Mouse (Mus musculus) intestine, embryonic 15.5 days (tissue): Measurements from ENCODE around the gene Cast. TPM values are rescaled to one million over a fixed set of nuclear protein-coding genes. Genes with fewer than 3 reads are reported as not detected.
A peak's percentile ranks its signal among the peaks of the same experiment; 100 is the strongest.

Experiments
- ATAC-seq: fragments of 200-750 bp; cut with Nextera tagmentation; 2 replicates; pipeline ENCODE4 v1.8.0; 2017; ENCODE audit warnings: moderate TSS enrichment, moderate library complexity
- H3K27ac ChIP-seq: fragments of 300-500 bp; sonication (generic); 2 replicates; pipeline ENCODE4 v1.5.1; 2015; ENCODE audit warnings: mild to moderate bottlenecking, inconsistent platforms
- H3K27me3 ChIP-seq: fragments of 300-500 bp; sonication (generic); replicated peaks from 2 replicates; pipeline ENCODE4 v1.6.1; 2015; ENCODE audit warnings: inconsistent platforms
- H3K36me3 ChIP-seq: fragments of 300-500 bp; sonication (generic); 2 replicates; pipeline ENCODE4 v1.6.1; 2015; ENCODE audit warnings: inconsistent platforms
- H3K4me1 ChIP-seq: fragments of 300-500 bp; sonication (generic); replicated peaks from 2 replicates; pipeline ENCODE4 v1.6.1; 2015; ENCODE audit warnings: inconsistent platforms
- H3K4me2 ChIP-seq: fragments of 300-500 bp; sonication (generic); replicated peaks from 2 replicates; pipeline ENCODE4 v1.6.1; 2015; ENCODE audit warnings: mild to moderate bottlenecking, inconsistent platforms
- H3K4me3 ChIP-seq: fragments of 300-500 bp; sonication (generic); replicated peaks from 2 replicates; pipeline ENCODE4 v1.5.1; 2015; ENCODE audit warnings: inconsistent platforms
- H3K9ac ChIP-seq: fragments of 300-500 bp; sonication (generic); 2 replicates; pipeline ENCODE4 v1.6.1; 2015; ENCODE audit warnings: inconsistent platforms
- H3K9me3 ChIP-seq: fragments of 300-500 bp; sonication (generic); 2 replicates; pipeline ENCODE4 v1.6.1; 2016; ENCODE audit warnings: inconsistent platforms
- WGBS: fragments of 180-500 bp; shearing (Covaris S2); methylation state at CpG from one replicate; pipeline ENCODE4 v1.1.7; 2015; 5-methylcytosine and 5-hydroxymethylcytosine counted together
- polyA plus RNA-seq: library from polyadenylated mRNA; unstranded; fragments of >200 nt; fragmentation: Nextera tagmentation; extraction: Ambion mirVana; gene quantifications from 2 replicates; pipeline ENCODE4 v1.2.1, GENCODE M21; 2015

Gene Cast
- polyA plus RNA-seq, result 27.9 and 30.5 TPM in 2 replicates

- Histone ChIP-seq H3K4me2 (peak within 1 kb of the TSS; percentile 87), H3K36me3 (no peaks in the 10 kb centered on the region), H3K9ac (peak within 1 kb of the TSS; percentile 67), H3K4me1 (no peaks in the 10 kb centered on the region), H3K4me3 (peak within 1 kb of the TSS; percentile 62), H3K27ac (peak within 1 kb of the TSS; percentile 62), H3K9me3 (no peaks in the 10 kb centered on the region), H3K27me3 (no peaks in the 10 kb centered on the region)
- 1% methylated on average over 36 of the region's 36 CpGs for WGBS
- ATAC-seq, result peak; percentile 95
Measured at GRCm38 (mm10) chr13:74808152-74808929, at the start of gene Cast. TSS of gene Cast (minus strand) at chr13:74808810.

- Histone ChIP-seq H3K4me3 (no peak overlapping the region), H3K4me1 (no peaks in the 10 kb centered on the region), H3K36me3 (no peaks in the 10 kb centered on the region), H3K27ac (no peak overlapping the region), H3K9ac (no peak overlapping the region), H3K27me3 (no peaks in the 10 kb centered on the region), H3K9me3 (no peaks in the 10 kb centered on the region), H3K4me2 (no peak overlapping the region)
- 3% methylated on average over 3 of the region's 3 CpGs for WGBS
- peak; percentile 83 for ATAC-seq
Measured at GRCm38 (mm10) chr13:74854338-74855047, 45.9 kb upstream of the Cast start.

GRCm38 (mm10) chr13:74850823-74851222 lies 42.2 kb upstream of the Cast start:
- Histone ChIP-seq H3K27ac (no peak overlapping the region), H3K4me1 (no peaks in the 10 kb centered on the region), H3K9me3 (no peaks in the 10 kb centered on the region), H3K9ac (no peak overlapping the region), H3K27me3 (no peaks in the 10 kb centered on the region), H3K4me3 (no peak overlapping the region), H3K4me2 (no peak overlapping the region), H3K36me3 (no peaks in the 10 kb centered on the region)
- WGBS, result 74% methylated on average over 2 of the region's 2 CpGs
- peak; percentile 71 for ATAC-seq

- Histone ChIP-seq H3K4me2 (no peak overlapping the region), H3K9me3 (no peaks in the 10 kb centered on the region), H3K9ac (no peak overlapping the region), H3K4me1 (no peaks in the 10 kb centered on the region), H3K4me3 (no peak overlapping the region), H3K27ac (no peak overlapping the region), H3K36me3 (no peaks in the 10 kb centered on the region), H3K27me3 (no peaks in the 10 kb centered on the region)
- no peak for ATAC-seq
- WGBS, result 71% methylated on average over 1 of the region's 1 CpGs
Measured at GRCm38 (mm10) chr13:74845886-74846285, 37.3 kb upstream of the Cast start.

GRCm38 (mm10) chr13:74834543-74834942 lies 25.9 kb upstream of the Cast start:
- Histone ChIP-seq H3K4me1 (no peaks in the 10 kb centered on the region), H3K36me3 (no peaks in the 10 kb centered on the region), H3K27me3 (no peaks in the 10 kb centered on the region), H3K9me3 (no peaks in the 10 kb centered on the region), H3K4me2 (no peak overlapping the region), H3K27ac (no peak overlapping the region), H3K4me3 (no peak overlapping the region), H3K9ac (no peak overlapping the region)
- no peak for ATAC-seq
- 87% methylated on average over 1 of the region's 1 CpGs for WGBS

GRCm38 (mm10) chr13:74822095-74822494 lies 13.5 kb upstream of the Cast start:
- H3K36me3 ChIP-seq, result no peaks in the 10 kb centered on the region
- no peak overlapping the region for H3K4me3 ChIP-seq
- no peak overlapping the region for H3K27ac ChIP-seq
- no peaks in the 10 kb centered on the region for H3K27me3 ChIP-seq
- 66% methylated on average over 3 of the region's 3 CpGs for WGBS
- H3K4me1 ChIP-seq, result no peaks in the 10 kb centered on the region
- no peaks in the 10 kb centered on the region for H3K9me3 ChIP-seq
- no peak overlapping the region for H3K4me2 ChIP-seq
- H3K9ac ChIP-seq, result no peak overlapping the region
- ATAC-seq, result peak; percentile 39; the same call in 1 of the 2 replicates

GRCm38 (mm10) chr13:74815753-74816152 lies 7.1 kb upstream of the Cast start:
- Histone ChIP-seq H3K4me1 (no peaks in the 10 kb centered on the region), H3K4me2 (no peak overlapping the region), H3K4me3 (no peak overlapping the region), H3K9me3 (no peaks in the 10 kb centered on the region), H3K9ac (no peak overlapping the region), H3K27me3 (no peaks in the 10 kb centered on the region), H3K27ac (no peak overlapping the region), H3K36me3 (no peaks in the 10 kb centered on the region)
- 91% methylated on average over 1 of the region's 1 CpGs for WGBS
- ATAC-seq, result no peak

GRCm38 (mm10) chr13:74807446-74808151 lies 1.0 kb downstream of the Cast start:
- no peaks in the 10 kb centered on the region for H3K4me1 ChIP-seq
- peak; percentile 97 for ATAC-seq
- H3K27me3 ChIP-seq, result no peaks in the 10 kb centered on the region
- no peaks in the 10 kb centered on the region for H3K9me3 ChIP-seq
- under 1% methylated on average over 31 of the region's 31 CpGs for WGBS
- no peaks in the 10 kb centered on the region for H3K36me3 ChIP-seq
- H3K9ac ChIP-seq, result peak overlapping the region; percentile 67
- H3K4me3 ChIP-seq, result peak overlapping the region; percentile 62
- peak overlapping the region; percentile 87 for H3K4me2 ChIP-seq
- peak overlapping the region; percentile 5; the same call in 1 of the 2 replicates for H3K27ac ChIP-seq

- Histone ChIP-seq H3K9ac (no peak overlapping the region), H3K36me3 (no peaks in the 10 kb centered on the region), H3K4me3 (peak overlapping the region; percentile 62), H3K4me1 (no peaks in the 10 kb centered on the region), H3K4me2 (peak overlapping the region; percentile 87), H3K27me3 (no peaks in the 10 kb centered on the region), H3K27ac (no peak overlapping the region), H3K9me3 (no peaks in the 10 kb centered on the region)
- ATAC-seq, result no peak
- 49% methylated on average over 5 of the region's 5 CpGs for WGBS
Measured at GRCm38 (mm10) chr13:74806934-74807333, 1.7 kb downstream of the Cast start.

GRCm38 (mm10) chr13:74794435-74794834 lies 14.2 kb downstream of the Cast start:
- no peaks in the 10 kb centered on the region for H3K36me3 ChIP-seq
- H3K27me3 ChIP-seq, result no peaks in the 10 kb centered on the region
- no peaks in the 10 kb centered on the region for H3K4me1 ChIP-seq
- no peak overlapping the region for H3K9ac ChIP-seq
- no peak overlapping the region for H3K4me3 ChIP-seq
- H3K27ac ChIP-seq, result no peak overlapping the region
- H3K9me3 ChIP-seq, result no peaks in the 10 kb centered on the region
- WGBS, result 57% methylated on average over 1 of the region's 1 CpGs
- ATAC-seq, result no peak
- no peak overlapping the region for H3K4me2 ChIP-seq

GRCm38 (mm10) chr13:74787681-74788080 lies 20.9 kb downstream of the Cast start:
- Histone ChIP-seq H3K36me3 (no peaks in the 10 kb centered on the region), H3K4me3 (no peak overlapping the region), H3K9ac (no peak overlapping the region), H3K27me3 (no peaks in the 10 kb centered on the region), H3K9me3 (no peaks in the 10 kb centered on the region), H3K27ac (no peak overlapping the region), H3K4me2 (no peak overlapping the region), H3K4me1 (no peaks in the 10 kb centered on the region)
- no peak for ATAC-seq
- WGBS, result 8% methylated on average over 1 of the region's 1 CpGs

- Histone ChIP-seq H3K36me3 (no peaks in the 10 kb centered on the region), H3K9me3 (no peaks in the 10 kb centered on the region), H3K4me3 (no peak overlapping the region), H3K4me1 (no peaks in the 10 kb centered on the region), H3K4me2 (no peak overlapping the region), H3K27me3 (no peaks in the 10 kb centered on the region), H3K27ac (no peak overlapping the region), H3K9ac (no peak overlapping the region)
- WGBS, result 72% methylated on average over 1 of the region's 1 CpGs
- ATAC-seq, result no peak
Measured at GRCm38 (mm10) chr13:74772151-74772550, 36.5 kb downstream of the Cast start.
